Mouse (Mus musculus) liver, embryonic 12.5 days (tissue): ENCODE data around the gene Usp43. TPM values are rescaled to one million over a fixed set of nuclear protein-coding genes. Genes with fewer than 3 reads are reported as not detected.

Experiments
- ATAC-seq: fragments of 200-750 bp; cut with Nextera tagmentation; 2 replicates; pipeline ENCODE4 v1.8.0; 2017; ENCODE audit warnings: moderate number of reproducible peaks, mild to moderate bottlenecking, moderate library complexity
- H3K27ac ChIP-seq: fragments of 300-500 bp; sonication (generic); 2 replicates; pipeline ENCODE4 v1.5.1; 2016; ENCODE audit warnings: mild to moderate bottlenecking
- H3K27me3 ChIP-seq: fragments of 300-500 bp; sonication (generic); replicated peaks from 2 replicates; pipeline ENCODE4 v1.6.1; 2016; ENCODE audit warnings: mild to moderate bottlenecking, moderate library complexity
- H3K36me3 ChIP-seq: fragments of 300-500 bp; sonication (generic); 2 replicates; pipeline ENCODE4 v1.6.1; 2016; ENCODE audit warnings: mild to moderate bottlenecking, moderate library complexity
- H3K4me1 ChIP-seq: fragments of 300-500 bp; sonication (generic); 2 replicates; pipeline ENCODE4 v1.6.1; 2016
- H3K4me2 ChIP-seq: fragments of 300-500 bp; sonication (generic); 2 replicates; pipeline ENCODE4 v1.6.1; 2016; ENCODE audit warnings: mild to moderate bottlenecking, moderate library complexity
- H3K4me3 ChIP-seq: fragments of 300-500 bp; sonication (generic); 2 replicates; pipeline ENCODE4 v1.5.1; 2016; ENCODE audit warnings: mild to moderate bottlenecking, moderate library complexity
- H3K9ac ChIP-seq: fragments of 300-500 bp; sonication (generic); 2 replicates; pipeline ENCODE4 v1.6.1; 2016; ENCODE audit warnings: mild to moderate bottlenecking, moderate library complexity
- H3K9me3 ChIP-seq: fragments of 300-500 bp; sonication (generic); replicated peaks from 2 replicates; pipeline ENCODE4 v1.6.1; 2016; ENCODE audit warnings: mild to moderate bottlenecking, moderate library complexity
- WGBS: fragments of 180-500 bp; shearing (Covaris S2); methylation state at CpG from one replicate; pipeline ENCODE4 v1.1.7; 2016; ENCODE audit not compliant: insufficient replicate concordance; 5-methylcytosine and 5-hydroxymethylcytosine counted together
- polyA plus RNA-seq: library from polyadenylated mRNA; unstranded; fragments of >200 nt; fragmentation: Nextera tagmentation; extraction: Ambion mirVana; gene quantifications from 2 replicates; pipeline ENCODE4 v1.2.1, GENCODE M21; 2016

Usp43 gene
- polyA plus RNA-seq, 1 experiment from 2014 or later: 0.11 TPM

DNA sequence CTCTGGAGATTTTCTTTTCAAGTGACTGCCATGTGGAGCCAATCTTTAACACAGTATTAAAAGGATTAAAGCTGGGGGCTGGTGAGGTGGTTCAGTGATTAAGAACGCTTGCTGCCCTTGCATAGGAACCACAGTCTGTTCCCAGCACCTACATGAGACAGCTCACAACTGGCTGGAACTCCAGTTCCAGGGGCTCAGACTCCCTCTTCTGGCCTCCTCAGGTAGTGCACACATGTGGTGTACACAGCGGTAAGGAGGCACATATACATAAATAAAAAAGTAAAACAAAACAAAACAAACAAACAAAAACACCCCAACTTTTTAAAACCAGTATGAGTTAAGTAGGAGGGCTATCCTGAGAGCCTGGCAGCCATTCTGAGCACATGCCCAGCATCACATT is 36.0 kb downstream of the Usp43 start:
- 84% methylated on average over 2 of the region's 2 CpGs for WGBS

DNA sequence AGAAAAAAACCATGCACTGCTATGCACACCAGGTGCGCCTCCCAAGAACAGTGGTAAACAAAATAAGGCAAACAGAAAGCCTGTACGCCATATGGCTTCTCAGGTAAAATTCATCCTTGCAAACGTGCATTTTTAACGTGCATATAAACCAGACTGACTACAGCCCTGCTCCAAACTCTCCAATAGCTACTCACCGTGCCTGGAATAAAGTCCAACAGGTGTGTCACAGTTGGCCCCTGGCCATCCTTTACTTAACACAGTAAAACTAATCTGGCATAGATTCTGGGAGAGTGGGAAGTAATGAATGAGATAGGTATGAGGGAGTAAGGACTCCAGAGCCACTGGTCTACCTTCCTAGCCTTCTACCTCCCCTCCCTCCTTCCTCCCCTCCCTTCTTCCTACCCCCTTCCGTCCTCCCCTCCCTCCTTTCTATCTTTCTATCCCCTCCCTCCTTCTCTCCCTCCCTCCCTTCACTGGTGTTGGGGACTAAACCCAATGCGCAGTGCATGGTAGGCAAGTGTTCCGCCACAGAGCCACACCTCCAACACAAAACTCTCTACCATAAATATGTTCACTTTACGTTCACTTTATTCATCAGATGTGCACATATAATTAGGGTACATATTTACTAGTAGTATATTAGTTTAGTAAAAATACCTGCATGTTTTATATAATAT is 56.3 kb downstream of the Usp43 start:
- no peak overlapping the region for H3K27ac ChIP-seq
- no peaks in the 10 kb centered on the region for H3K36me3 ChIP-seq
- WGBS: 75% methylated on average over 9 of the region's 9 CpGs
- H3K27me3 ChIP-seq: peaks cover 6% of the 10 kb centered on the region
- H3K9ac ChIP-seq: no peak overlapping the region
- H3K9me3 ChIP-seq: no peaks in the 10 kb centered on the region
- H3K4me2 ChIP-seq: no peak overlapping the region
- no peaks in the 10 kb centered on the region for H3K4me1 ChIP-seq
- no peak overlapping the region for H3K4me3 ChIP-seq
- no peak for ATAC-seq

More for the DNA sequence above, 36.0 kb downstream of the Usp43 start:
- Histone ChIP-seq H3K9me3 (0 out of 2 replicates have a peak, but pooled peaks cover 4% of the 10 kb centered on the region), H3K9ac (no peak overlapping the region), H3K27me3 (no peaks in the 10 kb centered on the region), H3K36me3 (no peaks in the 10 kb centered on the region), H3K4me1 (no peaks in the 10 kb centered on the region), H3K4me3 (no peak overlapping the region), H3K4me2 (no peak overlapping the region), H3K27ac (no peak overlapping the region)
- no peak for ATAC-seq

DNA sequence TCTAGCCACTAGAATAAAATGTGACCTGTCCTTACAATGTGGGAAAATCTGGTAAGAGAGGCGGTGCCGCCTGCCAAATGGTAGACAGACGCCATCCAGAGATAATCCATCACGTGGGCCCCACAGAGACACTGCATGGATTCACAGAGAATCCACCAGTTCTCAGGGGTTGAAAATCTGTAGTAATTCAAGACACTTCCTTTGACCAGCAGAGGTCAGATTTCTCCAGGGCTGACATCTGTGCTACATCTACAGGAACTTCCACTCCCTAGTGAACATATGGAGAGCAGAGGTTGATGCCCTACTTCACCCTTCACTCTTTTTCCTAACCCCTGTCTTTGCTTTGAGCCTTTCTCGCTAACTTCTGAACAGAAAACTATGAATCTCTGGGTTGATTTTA is 56.9 kb downstream of the Usp43 start:
- no peaks in the 10 kb centered on the region for H3K9me3 ChIP-seq
- H3K4me1 ChIP-seq: no peaks in the 10 kb centered on the region
- H3K27me3 ChIP-seq: peaks cover 6% of the 10 kb centered on the region
- no peak overlapping the region for H3K4me2 ChIP-seq
- H3K9ac ChIP-seq: no peak overlapping the region
- no peak overlapping the region for H3K4me3 ChIP-seq
- no peak for ATAC-seq
- no peaks in the 10 kb centered on the region for H3K36me3 ChIP-seq
- WGBS: 52% methylated on average over 5 of the region's 5 CpGs
- H3K27ac ChIP-seq: no peak overlapping the region

DNA sequence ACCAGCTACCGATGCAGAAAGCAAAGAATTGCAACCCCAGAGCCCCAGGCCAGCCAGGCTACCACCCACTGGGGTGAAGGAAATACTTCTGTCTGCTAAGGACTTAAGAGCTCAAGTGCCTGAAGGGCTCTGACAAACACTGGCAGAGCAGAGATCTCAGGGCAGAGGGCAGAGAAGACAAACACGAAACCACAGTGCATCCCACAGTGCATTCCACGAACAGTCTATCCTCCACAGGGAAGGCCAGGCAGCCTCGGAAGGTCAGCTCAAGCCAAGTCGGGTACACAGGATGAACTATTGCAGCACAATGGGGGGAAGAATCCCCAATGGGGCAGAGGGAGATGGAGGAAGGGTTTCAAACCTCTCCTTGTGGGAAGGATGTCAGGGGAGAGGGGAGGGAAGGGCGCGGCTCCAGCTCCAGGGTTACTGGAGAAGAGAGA is 60.5 kb downstream of the Usp43 start:
- WGBS: 8% methylated on average over 7 of the region's 7 CpGs
- H3K9ac ChIP-seq: no peak overlapping the region
- H3K9me3 ChIP-seq: no peaks in the 10 kb centered on the region
- no peak overlapping the region for H3K4me2 ChIP-seq
- H3K4me1 ChIP-seq: no peaks in the 10 kb centered on the region
- H3K36me3 ChIP-seq: no peaks in the 10 kb centered on the region
- peaks cover 6% of the 10 kb centered on the region for H3K27me3 ChIP-seq
- H3K27ac ChIP-seq: no peak overlapping the region
- no peak overlapping the region for H3K4me3 ChIP-seq
- no peak for ATAC-seq

DNA sequence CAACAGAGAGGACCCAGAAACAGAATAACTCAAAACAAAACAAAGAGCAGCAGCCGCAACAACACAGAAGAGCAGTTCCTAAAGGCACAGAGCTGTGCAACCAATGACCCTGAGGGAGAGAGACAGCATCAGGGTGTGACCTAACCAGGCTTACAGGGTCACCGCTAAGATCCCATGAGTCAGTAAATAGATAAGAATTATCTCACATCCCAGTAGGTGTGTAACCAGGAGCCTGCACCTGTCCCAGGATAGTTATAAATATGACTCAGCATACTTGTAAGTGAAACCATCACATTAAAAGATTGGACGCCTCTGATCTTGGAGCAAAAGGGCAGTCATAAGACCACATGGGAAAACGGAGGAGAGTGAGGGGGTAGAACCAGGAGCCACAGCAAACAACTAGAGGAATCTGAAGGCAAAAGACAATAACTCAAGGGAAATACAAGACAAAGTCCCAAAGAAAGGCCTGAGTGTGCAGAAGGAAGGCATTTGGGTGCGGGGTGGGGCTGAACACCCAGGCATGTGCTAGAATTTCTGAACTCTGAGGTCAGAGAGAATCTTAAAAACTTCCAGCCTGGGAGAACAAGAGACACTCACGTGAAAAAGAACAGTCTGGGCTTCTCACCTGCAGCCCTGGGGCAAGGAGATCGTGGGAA is 61.1 kb downstream of the Usp43 start:
- Histone ChIP-seq H3K4me1 (no peaks in the 10 kb centered on the region), H3K27ac (no peak overlapping the region), H3K4me2 (no peak overlapping the region), H3K4me3 (no peak overlapping the region), H3K36me3 (no peaks in the 10 kb centered on the region), H3K9me3 (no peaks in the 10 kb centered on the region), H3K27me3 (peaks cover 6% of the 10 kb centered on the region), H3K9ac (no peak overlapping the region)
- WGBS: 37% methylated on average over 7 of the region's 7 CpGs
- ATAC-seq: no peak

DNA sequence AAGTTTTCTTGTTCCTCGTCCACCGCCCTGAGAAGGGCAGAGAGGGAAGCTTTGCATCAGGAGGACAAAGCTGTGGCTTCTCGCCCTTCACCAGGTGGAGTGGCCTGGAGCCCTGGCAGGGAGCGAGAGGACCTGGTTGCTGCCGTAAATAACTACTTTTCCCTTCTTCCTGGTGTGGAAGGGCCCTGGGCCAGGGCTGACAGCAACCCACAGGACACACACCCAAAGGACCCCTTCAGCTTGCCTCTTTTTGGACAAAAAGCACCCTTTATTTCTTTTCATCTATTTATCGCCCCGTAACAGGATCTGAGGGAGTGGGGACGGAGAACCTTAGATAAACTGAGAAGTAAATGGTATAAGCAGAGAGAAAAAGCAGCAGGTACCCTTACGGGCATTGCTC is 63.4 kb downstream of the Usp43 start:
- WGBS: 64% methylated on average over 9 of the region's 9 CpGs
- H3K9me3 ChIP-seq: no peaks in the 10 kb centered on the region
- peaks cover 6% of the 10 kb centered on the region for H3K27me3 ChIP-seq
- no peak for ATAC-seq
- H3K4me2 ChIP-seq: no peak overlapping the region
- no peaks in the 10 kb centered on the region for H3K36me3 ChIP-seq
- H3K27ac ChIP-seq: no peak overlapping the region
- no peak overlapping the region for H3K9ac ChIP-seq
- no peak overlapping the region for H3K4me3 ChIP-seq
- H3K4me1 ChIP-seq: no peaks in the 10 kb centered on the region

DNA sequence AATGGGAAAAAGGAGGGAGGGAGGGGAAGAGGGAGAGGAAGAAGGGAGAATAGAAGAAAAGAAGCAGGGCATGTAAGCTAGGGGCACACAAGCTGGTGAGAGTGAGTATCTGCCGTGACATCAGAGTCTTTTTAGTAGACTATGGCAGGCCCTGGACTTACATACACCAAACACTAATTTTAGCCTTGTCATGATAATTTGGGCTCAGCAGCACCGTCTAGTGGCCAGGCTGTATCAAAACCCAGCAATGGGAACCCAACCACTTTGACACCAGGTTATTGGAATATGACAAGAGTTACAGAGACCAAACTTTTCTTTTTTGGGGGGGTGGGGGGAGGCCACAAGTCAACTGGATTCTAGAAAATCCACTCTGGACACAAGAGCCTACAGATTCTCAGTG is 66.9 kb downstream of the Usp43 start:
- 18% methylated on average over 2 of the region's 2 CpGs for WGBS
- H3K27ac ChIP-seq: no peak overlapping the region
- H3K4me3 ChIP-seq: no peak overlapping the region
- H3K36me3 ChIP-seq: no peaks in the 10 kb centered on the region
- H3K9ac ChIP-seq: no peak overlapping the region
- no peaks in the 10 kb centered on the region for H3K4me1 ChIP-seq
- H3K27me3 ChIP-seq: no peaks in the 10 kb centered on the region
- no peak for ATAC-seq
- H3K4me2 ChIP-seq: no peak overlapping the region
- H3K9me3 ChIP-seq: no peaks in the 10 kb centered on the region

DNA sequence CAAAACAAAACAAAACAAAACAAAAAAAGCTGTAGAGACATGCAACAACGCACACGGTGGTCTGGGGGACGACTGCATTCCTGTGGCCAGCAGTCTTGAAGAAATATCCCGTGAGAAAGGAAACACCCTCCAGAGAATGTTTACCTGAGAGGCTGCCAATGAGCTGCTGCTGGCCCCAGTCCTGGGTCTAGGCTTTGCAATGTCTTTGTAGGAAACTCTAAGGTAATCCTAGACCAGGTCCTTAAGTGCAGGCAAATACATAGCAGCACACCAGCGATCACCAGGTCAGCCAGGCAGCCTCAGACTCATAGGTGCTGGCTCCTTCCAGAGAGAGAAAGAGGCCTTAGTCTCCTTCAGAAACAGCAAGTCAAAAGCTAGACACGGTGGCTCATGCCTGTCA is 68.0 kb downstream of the Usp43 start:
- ATAC-seq: no peak
- Histone ChIP-seq H3K4me1 (no peaks in the 10 kb centered on the region), H3K36me3 (no peaks in the 10 kb centered on the region), H3K27ac (no peak overlapping the region), H3K4me2 (no peak overlapping the region), H3K9ac (no peak overlapping the region), H3K4me3 (no peak overlapping the region), H3K27me3 (no peaks in the 10 kb centered on the region), H3K9me3 (no peaks in the 10 kb centered on the region)
- 45% methylated on average over 6 of the region's 6 CpGs for WGBS

DNA sequence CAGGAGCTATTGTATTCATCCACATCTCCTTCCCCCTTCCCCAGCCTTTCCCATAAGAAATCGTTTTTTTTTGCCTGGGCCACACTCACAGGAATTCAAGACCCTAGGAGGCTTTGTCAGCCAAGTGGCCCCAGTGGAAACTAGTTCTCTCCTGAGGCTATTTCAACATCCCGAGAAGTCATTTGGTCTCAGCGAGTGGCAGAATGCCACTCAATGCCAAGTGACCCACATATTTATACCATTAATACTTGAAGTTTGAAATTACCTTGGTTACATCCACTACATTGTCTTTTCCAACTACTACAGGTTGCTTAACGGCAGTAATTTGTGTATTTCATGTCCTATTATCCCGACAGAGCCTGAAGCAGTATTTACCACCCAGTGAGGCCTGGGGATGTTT is 70.2 kb downstream of the Usp43 start:
- no peak overlapping the region for H3K27ac ChIP-seq
- WGBS: 57% methylated on average over 5 of the region's 5 CpGs
- H3K9ac ChIP-seq: no peak overlapping the region
- H3K4me3 ChIP-seq: no peak overlapping the region
- H3K9me3 ChIP-seq: no peaks in the 10 kb centered on the region
- no peak for ATAC-seq
- no peaks in the 10 kb centered on the region for H3K36me3 ChIP-seq
- H3K4me2 ChIP-seq: no peak overlapping the region
- H3K4me1 ChIP-seq: no peaks in the 10 kb centered on the region
- H3K27me3 ChIP-seq: no peaks in the 10 kb centered on the region

DNA sequence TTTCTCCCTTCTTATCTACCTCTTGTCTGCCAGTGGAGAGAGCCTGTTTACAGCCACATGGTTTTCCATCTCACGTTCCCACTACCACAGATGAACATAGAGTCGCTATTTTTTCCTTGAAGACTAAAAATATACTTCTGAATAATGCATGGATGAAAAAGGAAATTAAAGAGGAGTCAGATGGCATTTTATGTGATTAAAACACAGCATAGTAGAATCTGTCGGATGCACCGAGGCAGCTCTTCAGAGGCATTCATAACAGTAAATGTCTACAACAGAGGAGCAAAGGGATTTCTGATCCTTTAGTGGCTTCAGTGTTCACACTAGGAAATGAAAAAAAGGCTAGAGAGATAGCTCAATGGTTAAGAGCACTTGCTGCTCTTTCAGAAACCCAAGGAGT is 76.8 kb downstream of the Usp43 start:
- no peak for ATAC-seq
- WGBS: 70% methylated on average over 4 of the region's 4 CpGs
- H3K4me2 ChIP-seq: no peak overlapping the region
- H3K4me1 ChIP-seq: no peaks in the 10 kb centered on the region
- H3K27me3 ChIP-seq: no peaks in the 10 kb centered on the region
- no peak overlapping the region for H3K9ac ChIP-seq
- no peaks in the 10 kb centered on the region for H3K36me3 ChIP-seq
- H3K4me3 ChIP-seq: no peak overlapping the region
- H3K27ac ChIP-seq: no peak overlapping the region
- no peaks in the 10 kb centered on the region for H3K9me3 ChIP-seq

DNA sequence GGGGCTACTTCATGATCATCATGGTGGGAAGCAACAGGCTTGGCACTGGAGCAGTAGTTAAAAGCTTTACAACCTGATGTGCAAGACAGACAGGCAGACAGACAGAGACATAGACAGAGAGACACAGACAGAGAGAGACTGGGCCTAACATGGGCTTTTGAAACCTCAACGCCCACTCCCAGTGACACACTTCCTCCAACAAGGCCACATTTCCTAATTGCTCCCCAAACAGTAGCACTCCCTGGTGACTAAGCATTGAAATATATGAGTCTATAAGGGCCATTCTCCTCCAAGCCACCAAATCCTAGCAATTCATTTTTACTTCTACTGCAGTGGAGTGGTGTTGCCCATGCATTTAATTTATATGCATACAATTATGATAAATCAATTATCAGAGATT is 82.1 kb downstream of the Usp43 start:
- Histone ChIP-seq H3K4me2 (no peak overlapping the region), H3K9me3 (no peaks in the 10 kb centered on the region), H3K9ac (no peak overlapping the region), H3K36me3 (no peaks in the 10 kb centered on the region), H3K4me3 (no peak overlapping the region), H3K27ac (no peak overlapping the region), H3K27me3 (no peaks in the 10 kb centered on the region), H3K4me1 (no peaks in the 10 kb centered on the region)
- 35% methylated on average over 1 of the region's 1 CpGs for WGBS
- ATAC-seq: no peak

DNA sequence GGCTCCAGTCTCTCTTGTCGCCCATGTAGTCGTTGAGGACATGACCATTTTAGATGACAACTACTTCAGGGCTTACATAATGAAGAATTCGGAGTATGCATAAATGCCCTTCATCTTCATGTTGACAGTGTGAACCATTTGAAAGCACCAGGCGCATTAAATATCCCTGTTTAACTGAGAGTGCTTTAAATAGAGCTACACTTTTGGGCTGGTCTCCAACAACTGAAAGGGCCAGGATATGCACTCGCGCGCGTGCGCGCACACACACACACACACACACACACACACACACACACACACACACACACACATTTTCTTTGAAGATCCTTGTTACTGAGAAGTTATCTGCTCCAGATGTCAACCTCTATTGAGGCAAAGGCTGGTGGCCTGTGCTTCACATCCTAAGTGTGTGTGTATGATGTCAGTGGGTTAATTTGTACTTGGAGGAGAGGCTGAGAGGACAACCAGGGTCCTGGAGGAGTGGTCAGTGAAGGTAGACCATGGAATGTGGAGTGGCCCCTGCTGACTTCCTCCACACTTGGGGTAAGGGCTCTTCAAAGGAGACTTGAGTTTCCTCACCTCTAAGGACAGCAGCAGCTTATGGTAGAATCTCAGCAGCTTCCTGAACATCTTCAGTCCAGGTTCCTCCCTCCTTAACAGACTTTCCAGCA is 86.4 kb downstream of the Usp43 start:
- no peaks in the 10 kb centered on the region for H3K4me1 ChIP-seq
- WGBS: 79% methylated on average over 10 of the region's 10 CpGs
- H3K9me3 ChIP-seq: no peaks in the 10 kb centered on the region
- no peak overlapping the region for H3K9ac ChIP-seq
- no peak for ATAC-seq
- H3K27me3 ChIP-seq: no peaks in the 10 kb centered on the region
- no peak overlapping the region for H3K4me2 ChIP-seq
- no peak overlapping the region for H3K27ac ChIP-seq
- no peaks in the 10 kb centered on the region for H3K36me3 ChIP-seq
- H3K4me3 ChIP-seq: no peak overlapping the region
